Mouse (Mus musculus) brown adipose tissue, adult 24 weeks (tissue): ENCODE measurements around the gene Rab31. TPM values are rescaled to one million over a fixed set of nuclear protein-coding genes. Genes with fewer than 3 reads are reported as not detected.

Experiments
- H3K27ac ChIP-seq: fragments of 200-500 bp; replicated peaks from 2 replicates; pipeline ENCODE4 v1.5.1; 2012; ENCODE audit warnings: low read depth, mild to moderate bottlenecking, low read length
- H3K4me1 ChIP-seq: fragments of 200-500 bp; 2 replicates; pipeline ENCODE4 v1.6.1; 2012; ENCODE audit warnings: low read length, mixed read lengths; ENCODE audit not compliant: control insufficient read depth, insufficient read depth, insufficient read length
- H3K4me3 ChIP-seq: fragments of 200-500 bp; 2 replicates; pipeline ENCODE4 v1.5.1; 2012; ENCODE audit warnings: low read depth, mild to moderate bottlenecking, low read length, moderate library complexity; ENCODE audit not compliant: insufficient read depth
- polyA plus RNA-seq: library from polyadenylated mRNA; stranded (reverse); fragments of >200 nt; gene quantifications from 2 replicates; pipeline ENCODE4 v1.2.4, GENCODE M21; 2012; ENCODE audit not compliant: missing spikeins, insufficient read depth, insufficient read length

The Rab31 gene
- polyA plus RNA-seq, 1 experiment: 3.9 TPM

DNA sequence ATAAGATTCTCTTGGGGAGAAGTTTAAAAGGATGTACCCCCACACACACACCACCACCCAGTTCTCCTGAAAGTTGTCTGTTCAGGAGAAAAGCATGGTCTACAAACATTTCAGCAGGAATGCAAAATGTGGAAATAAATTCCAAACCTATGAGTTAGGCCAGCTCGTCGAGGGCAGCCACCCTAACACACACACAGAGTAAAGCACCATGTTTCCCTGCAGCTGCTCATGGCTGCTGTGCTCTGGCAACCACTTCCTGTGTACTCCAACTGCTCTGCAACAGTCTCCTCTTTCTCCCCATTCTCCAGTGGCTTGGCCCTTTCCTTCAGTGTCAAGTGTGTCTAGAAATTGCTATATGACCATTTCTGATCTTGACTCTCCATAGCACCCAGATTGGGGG, 114.1 kb downstream of the Rab31 start:
- H3K4me3 ChIP-seq: no peak overlapping the region
- H3K4me1 ChIP-seq: peaks cover 3% of the 10 kb centered on the region; the same call in 1 of the 2 replicates
- no peak overlapping the region for H3K27ac ChIP-seq

DNA sequence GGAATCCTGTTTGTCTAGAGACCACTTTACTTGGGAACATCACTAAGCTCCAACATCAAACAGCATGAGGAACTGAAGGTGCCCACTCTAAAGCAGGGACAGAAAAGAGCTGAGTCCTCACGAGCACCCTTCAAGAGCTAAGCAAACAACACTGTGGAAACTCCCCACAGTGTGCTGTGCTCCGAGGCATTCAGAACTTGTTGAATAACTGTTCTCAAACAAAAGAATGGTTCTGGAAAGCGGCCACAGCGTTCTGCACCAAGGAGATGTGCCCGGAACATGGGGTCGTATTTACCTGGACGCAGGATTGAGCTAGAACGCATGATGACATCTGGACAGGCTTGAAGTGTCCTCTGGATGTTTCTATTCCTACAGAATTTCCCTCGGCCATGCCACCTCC, 114.6 kb downstream of the Rab31 start:
- peaks cover 3% of the 10 kb centered on the region; the same call in 1 of the 2 replicates for H3K4me1 ChIP-seq
- H3K4me3 ChIP-seq: no peak overlapping the region
- no peak overlapping the region for H3K27ac ChIP-seq

DNA sequence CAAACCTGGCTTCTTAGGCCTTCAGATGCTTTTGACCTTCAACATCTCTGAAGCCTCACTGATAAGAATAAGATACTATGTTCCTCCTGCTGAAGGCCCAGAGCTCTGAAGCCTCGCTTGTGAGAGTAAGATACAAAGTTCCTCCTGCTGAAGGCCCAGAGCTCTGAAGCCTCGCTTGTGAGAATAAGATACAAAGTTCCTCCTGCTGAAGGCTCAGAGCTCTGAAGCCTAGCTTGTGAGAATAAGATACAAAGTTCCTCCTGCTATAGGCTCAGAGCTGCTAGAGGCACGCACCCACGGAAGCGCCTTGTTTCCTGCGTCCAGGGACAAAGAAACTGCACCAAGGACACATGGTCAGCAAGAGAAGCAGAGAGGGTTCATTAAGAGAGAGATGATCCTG, 115.8 kb downstream of the Rab31 start:
- no peak overlapping the region for H3K27ac ChIP-seq
- H3K4me1 ChIP-seq: no peaks in the 10 kb centered on the region
- H3K4me3 ChIP-seq: no peak overlapping the region

GRCm38 (mm10) chr17:65656076-65656475, 116.5 kb downstream of the Rab31 start:
- Histone ChIP-seq H3K27ac (no peak overlapping the region), H3K4me3 (no peak overlapping the region), H3K4me1 (no peaks in the 10 kb centered on the region)

DNA sequence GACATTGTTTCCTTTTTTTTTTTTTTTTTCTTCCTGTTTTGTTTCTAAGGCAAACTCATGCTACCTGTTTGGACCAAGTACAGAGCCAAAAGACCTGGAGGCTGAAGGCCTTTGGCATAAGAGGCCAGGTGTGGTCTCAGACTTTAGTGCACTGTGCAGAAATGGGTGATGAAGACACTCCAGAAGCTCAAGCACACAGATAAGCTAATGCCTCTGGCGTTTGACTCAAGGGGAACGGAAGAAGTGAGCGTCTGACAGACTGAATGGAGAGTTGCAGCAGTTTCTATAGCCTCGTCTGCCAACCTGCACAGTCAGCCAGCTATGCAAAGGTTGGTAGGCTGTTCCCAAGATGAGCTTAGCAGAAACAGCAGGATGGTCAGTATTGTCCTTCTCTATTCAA, 116.9 kb downstream of the Rab31 start:
- Histone ChIP-seq H3K4me1 (no peaks in the 10 kb centered on the region), H3K4me3 (no peak overlapping the region), H3K27ac (no peak overlapping the region)

DNA sequence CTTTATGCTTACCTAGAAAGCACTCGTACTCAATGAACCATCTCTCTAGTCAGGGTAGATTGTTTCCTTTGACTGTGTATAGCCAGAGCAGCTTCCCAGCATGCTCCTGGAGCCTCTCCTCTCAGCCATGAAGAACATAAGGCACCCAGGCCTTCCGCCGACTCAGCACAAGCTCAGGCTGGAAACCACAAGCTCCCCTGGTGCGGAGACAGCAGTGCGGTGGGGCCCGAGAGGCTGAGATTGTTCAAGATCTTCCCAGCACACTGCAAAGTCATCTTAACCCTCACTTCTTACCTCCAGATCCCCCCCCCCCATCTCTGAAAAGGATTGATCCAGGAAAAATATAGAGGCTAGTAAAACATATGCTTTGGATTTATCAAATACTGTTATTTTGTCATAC, 122.0 kb downstream of the Rab31 start:
- Histone ChIP-seq H3K4me3 (no peak overlapping the region), H3K4me1 (no peaks in the 10 kb centered on the region; the same call in 1 of the 2 replicates), H3K27ac (no peak overlapping the region)

- Histone ChIP-seq H3K27ac (no peak overlapping the region), H3K4me1 (no peaks in the 10 kb centered on the region; the same call in 1 of the 2 replicates), H3K4me3 (no peak overlapping the region)
Measured at GRCm38 (mm10) chr17:65649175-65649493, 123.4 kb downstream of the Rab31 start.

- H3K4me1 ChIP-seq: no peaks in the 10 kb centered on the region; the same call in 1 of the 2 replicates
- H3K4me3 ChIP-seq: no peak overlapping the region
- no peak overlapping the region for H3K27ac ChIP-seq
Measured at GRCm38 (mm10) chr17:65648371-65649174, 124.0 kb downstream of the Rab31 start.

GRCm38 (mm10) chr17:65647961-65648360, 124.6 kb downstream of the Rab31 start:
- H3K4me3 ChIP-seq: no peak overlapping the region
- H3K27ac ChIP-seq: no peak overlapping the region
- no peaks in the 10 kb centered on the region; the same call in 1 of the 2 replicates for H3K4me1 ChIP-seq

DNA sequence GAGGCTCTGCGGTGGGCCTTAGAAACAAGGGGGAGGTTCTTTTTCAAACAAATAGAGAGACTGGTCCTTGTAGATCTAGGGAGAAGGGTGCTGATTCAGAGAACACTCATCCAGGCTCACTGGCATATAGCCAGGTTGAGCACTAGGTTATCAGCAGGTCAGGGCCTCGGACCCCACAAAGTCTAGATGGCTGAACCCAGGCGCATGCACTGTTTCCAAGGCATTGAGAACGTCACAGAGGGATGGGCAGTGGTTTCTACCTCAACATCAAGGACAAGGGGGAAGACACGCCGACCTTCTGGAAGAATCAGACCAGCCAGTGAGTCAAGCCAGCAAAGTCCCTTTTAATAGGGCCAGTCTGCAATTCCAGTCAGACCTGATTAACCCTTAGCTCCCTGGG, 125.3 kb downstream of the Rab31 start:
- Histone ChIP-seq H3K4me3 (no peak overlapping the region), H3K4me1 (no peaks in the 10 kb centered on the region; the same call in 1 of the 2 replicates), H3K27ac (no peak overlapping the region)

DNA sequence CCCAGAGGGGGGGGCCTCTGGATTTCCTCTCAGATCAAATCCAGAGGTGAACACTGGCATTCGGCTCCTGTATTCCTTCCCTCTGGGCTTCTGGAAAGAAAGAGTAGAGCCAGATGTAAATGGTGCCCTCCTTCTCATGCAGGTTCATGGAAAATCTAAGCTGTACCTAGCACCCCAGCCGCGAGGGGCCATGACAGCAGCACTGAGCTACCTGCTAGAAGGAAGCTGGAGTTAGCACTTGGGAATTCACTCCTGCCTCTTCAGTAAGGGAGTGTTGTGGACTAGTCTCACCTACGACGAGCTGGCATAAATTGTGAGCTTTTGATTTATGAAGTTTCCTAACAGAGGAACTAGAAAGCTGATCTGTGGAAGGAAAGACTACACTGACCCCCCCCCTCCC, 129.0 kb downstream of the Rab31 start:
- Histone ChIP-seq H3K27ac (no peak overlapping the region), H3K4me3 (no peak overlapping the region), H3K4me1 (no peaks in the 10 kb centered on the region)

DNA sequence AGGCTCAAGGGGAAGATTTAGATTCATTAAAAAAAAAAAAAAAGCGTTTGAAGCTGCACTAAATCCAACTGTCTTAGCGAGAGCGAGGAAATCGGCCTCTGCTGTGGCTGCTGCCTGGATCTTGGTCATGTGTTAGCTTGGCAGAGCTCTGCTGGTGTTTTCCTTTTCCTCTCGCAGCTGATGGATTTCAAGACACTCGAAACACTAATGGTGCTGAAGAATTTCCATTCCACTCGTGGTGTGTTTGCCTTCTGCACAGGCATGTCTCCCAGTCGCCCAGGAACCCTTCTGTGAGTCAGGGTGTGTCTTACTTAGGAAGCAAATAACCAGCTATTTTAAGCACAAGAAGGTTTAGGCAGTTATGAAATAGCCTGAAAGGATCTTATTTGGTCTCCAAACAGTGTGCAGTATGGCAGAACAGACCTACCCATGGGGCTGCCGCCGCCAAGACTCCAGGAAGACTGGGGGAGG, 129.5 kb downstream of the Rab31 start:
- H3K27ac ChIP-seq: no peak overlapping the region
- no peaks in the 10 kb centered on the region for H3K4me1 ChIP-seq
- no peak overlapping the region for H3K4me3 ChIP-seq

DNA sequence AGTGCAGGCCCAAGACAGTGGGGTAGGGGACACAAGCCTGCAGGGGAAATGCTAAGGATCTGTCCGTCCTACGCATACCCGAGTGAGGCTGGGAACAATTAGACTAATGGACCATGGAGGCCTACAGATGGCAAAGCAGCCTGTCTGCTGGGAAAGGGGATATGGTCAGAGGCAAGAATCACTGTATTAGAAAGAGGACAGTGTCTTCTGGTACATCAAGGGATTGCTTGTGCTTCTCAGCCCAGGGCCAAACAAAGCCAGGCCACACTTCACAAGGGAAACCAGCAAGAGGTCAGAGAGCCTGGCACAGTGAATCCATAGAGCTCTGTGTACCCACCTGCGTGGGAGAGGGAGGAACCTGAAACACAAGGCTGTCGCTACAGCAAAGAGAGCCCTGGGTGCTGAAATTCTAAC, 130.0 kb downstream of the Rab31 start:
- H3K4me1 ChIP-seq: no peaks in the 10 kb centered on the region
- H3K4me3 ChIP-seq: no peak overlapping the region
- no peak overlapping the region for H3K27ac ChIP-seq

- H3K27ac ChIP-seq: no peak within 1 kb of the TSS
Measured at GRCm38 (mm10) chr17:65641734-65642218, 130.8 kb downstream of the Rab31 start, which contains the start of gene Txndc2. TSS of gene Txndc2 (minus strand) at chr17:65642168.

DNA sequence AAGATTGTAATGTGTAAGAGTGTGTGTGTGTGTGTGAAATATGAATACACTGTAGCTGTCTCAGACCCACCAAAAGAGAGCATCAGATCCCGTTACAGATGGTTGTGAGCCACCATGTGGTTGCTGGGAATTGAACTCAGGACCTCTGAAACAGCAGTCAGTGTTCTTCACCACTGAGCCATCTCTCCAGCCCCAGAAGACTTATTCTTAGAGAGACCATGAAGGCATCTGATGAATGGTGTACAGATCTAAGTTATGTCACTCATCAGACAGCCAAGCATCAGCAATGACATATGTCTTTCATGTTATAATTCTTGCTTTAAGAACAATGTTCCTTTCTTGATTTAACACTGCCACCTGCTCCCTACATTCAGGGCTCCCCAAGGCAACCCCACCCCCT, 133.4 kb downstream of the Rab31 start:
- no peaks in the 10 kb centered on the region for H3K4me1 ChIP-seq
- no peak overlapping the region for H3K27ac ChIP-seq
- no peak overlapping the region for H3K4me3 ChIP-seq

More at GRCm38 (mm10) chr17:65641734-65642218, 130.8 kb downstream of the Rab31 start, which contains the start of gene Txndc2:
- no peak within 1 kb of the TSS for H3K4me3 ChIP-seq
- no peaks in the 10 kb centered on the region for H3K4me1 ChIP-seq
